Mouse (Mus musculus) spleen, embryonic (tissue): ENCODE data around the gene Elf4.

Experiments
- CTCF ChIA-PET: fragments of 350-600 bp; sonication (Branson Sonifier 250); formaldehyde crosslinking; loops from one replicate; lab custom pipeline; 2022; lab: Charles Lee

The Elf4 gene

GRCm38 (mm10) chrX:48462754-48463507 lies at the start of gene Elf4:
Elf4 (minus strand) TSS chrX:48463132.
- CTCF ChIA-PET: interaction anchor here (2.5 kb wide), 1 partner anchor 40 kb away, joined by 11 read pairs; no protein-coding TSS in a partner anchor

DNA sequence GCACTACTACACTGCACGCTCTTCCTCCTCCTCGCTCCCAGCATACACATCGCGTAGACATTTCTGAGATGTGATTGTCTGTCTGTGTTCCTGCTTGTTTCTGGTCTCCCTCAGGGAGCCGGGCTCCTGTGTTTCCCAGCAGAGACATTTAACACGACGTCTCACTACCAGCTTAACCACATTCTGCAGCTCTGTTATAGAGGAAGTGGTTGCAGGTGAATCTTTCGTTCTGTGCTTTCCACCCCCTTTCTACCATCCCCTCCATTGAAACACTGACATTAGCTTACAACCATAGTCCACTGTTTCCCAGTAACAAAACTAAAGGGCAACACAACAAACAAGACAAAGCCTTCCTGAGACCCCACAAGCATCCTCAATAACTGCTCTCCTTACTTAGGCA lies 30.8 kb upstream of the Elf4 start:
- CTCF ChIA-PET: no interaction called here

GRCm38 (mm10) chrX:48481687-48482086 lies 18.8 kb upstream of the Elf4 start:
- CTCF ChIA-PET: no interaction called here

GRCm38 (mm10) chrX:48481095-48481494 lies 18.2 kb upstream of the Elf4 start:
- CTCF ChIA-PET: interaction anchor here (0.5 kb wide), 1 partner anchor 262 kb away, joined by 3 read pairs; no protein-coding TSS in a partner anchor

- CTCF ChIA-PET: no interaction called here
Observed at GRCm38 (mm10) chrX:48467355-48467946, 4.5 kb upstream of the Elf4 start.

DNA sequence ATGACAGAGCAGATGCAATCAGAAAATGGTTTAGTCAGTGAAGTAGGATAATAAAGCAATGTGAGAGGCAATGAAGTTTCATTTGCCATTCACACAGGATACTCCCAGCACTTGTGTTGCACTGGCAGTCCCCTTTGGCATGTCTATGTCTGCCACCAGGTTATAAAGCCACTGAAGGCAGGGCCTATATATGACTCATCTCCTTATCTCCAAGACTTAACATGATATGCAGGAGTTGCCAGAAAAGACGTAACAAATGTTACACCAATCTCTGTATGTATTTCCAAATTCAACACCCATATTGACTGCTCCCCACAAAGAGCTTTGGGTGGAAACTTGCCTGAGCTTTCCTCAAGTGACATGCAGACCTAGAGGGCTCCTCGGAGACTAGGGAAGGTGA lies 3.2 kb upstream of the Elf4 start:
- CTCF ChIA-PET: no interaction called here

- CTCF ChIA-PET: interaction anchor here (0.7 to 0.9 kb wide), 2 partner anchors 38 to 59 kb away, joined by 3 to 9 read pairs; no protein-coding TSS in a partner anchor
Observed at GRCm38 (mm10) chrX:48464436-48464835, 1.5 kb upstream of the Elf4 start.

DNA sequence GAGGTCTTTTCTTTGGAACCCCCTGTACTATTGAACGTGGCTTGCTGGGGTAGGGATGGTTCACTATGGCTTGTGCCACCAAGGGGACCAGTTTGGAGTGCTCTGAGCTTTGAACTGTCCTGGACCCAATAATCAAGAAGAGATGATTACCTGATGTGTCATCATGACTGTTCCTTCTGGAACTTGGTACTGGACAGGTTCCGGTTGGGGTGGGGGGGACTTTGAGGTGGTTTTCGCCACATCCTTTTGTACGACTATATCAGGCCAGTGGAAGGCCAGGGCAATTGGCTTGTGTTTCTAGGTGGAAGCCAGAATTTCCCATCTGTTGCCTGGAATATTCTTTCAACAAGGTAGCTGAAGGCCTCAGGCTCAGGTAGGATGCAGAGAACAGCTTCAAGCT lies 704 bp upstream of the Elf4 start:
- CTCF ChIA-PET: interaction anchor here (0.9 to 2.5 kb wide), 2 partner anchors 37 to 40 kb away, joined by 3 to 11 read pairs; no protein-coding TSS in a partner anchor

- CTCF ChIA-PET: interaction anchor here (0.6 to 2.5 kb wide), 2 partner anchors 39 to 222 kb away, joined by 11 read pairs; no protein-coding TSS in a partner anchor
Observed at GRCm38 (mm10) chrX:48462297-48462696, 635 bp downstream of the Elf4 start.

- CTCF ChIA-PET: no interaction called here
Observed at GRCm38 (mm10) chrX:48461006-48461405, 1.9 kb downstream of the Elf4 start.

- CTCF ChIA-PET: no interaction called here
Observed at GRCm38 (mm10) chrX:48460496-48460895, 2.4 kb downstream of the Elf4 start.

GRCm38 (mm10) chrX:48456956-48457355 lies 6.0 kb downstream of the Elf4 start:
- CTCF ChIA-PET: interaction anchor here (0.8 kb wide), 1 partner anchor 28 kb away, joined by 10 read pairs; no protein-coding TSS in a partner anchor

GRCm38 (mm10) chrX:48455018-48455417 lies 7.9 kb downstream of the Elf4 start:
- CTCF ChIA-PET: interaction anchor here (1.6 kb wide), 1 partner anchor 31 kb away, joined by 5 read pairs; no protein-coding TSS in a partner anchor

DNA sequence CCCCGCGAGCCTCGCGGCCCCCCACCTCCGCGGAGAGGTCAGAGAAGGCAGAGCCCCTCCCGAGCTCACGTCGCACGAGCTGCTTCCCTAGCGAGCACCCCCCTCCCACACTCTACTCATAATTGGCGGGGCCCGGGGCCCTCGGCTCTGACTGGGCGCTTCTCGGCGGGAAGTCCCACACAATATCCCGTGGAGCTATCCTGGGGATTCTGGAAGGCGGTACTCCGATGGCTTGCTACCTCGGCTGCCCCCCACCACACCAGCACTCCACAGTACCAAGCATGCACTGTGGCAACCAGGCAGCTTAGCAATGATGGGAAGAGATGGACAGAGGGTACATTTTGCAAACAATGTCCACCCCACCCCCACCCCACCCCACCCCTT lies 8.4 kb downstream of the Elf4 start:
- CTCF ChIA-PET: interaction anchor here (0.6 to 1.6 kb wide), 2 partner anchors 31 to 184 kb away, joined by 3 to 5 read pairs; no protein-coding TSS in a partner anchor

DNA sequence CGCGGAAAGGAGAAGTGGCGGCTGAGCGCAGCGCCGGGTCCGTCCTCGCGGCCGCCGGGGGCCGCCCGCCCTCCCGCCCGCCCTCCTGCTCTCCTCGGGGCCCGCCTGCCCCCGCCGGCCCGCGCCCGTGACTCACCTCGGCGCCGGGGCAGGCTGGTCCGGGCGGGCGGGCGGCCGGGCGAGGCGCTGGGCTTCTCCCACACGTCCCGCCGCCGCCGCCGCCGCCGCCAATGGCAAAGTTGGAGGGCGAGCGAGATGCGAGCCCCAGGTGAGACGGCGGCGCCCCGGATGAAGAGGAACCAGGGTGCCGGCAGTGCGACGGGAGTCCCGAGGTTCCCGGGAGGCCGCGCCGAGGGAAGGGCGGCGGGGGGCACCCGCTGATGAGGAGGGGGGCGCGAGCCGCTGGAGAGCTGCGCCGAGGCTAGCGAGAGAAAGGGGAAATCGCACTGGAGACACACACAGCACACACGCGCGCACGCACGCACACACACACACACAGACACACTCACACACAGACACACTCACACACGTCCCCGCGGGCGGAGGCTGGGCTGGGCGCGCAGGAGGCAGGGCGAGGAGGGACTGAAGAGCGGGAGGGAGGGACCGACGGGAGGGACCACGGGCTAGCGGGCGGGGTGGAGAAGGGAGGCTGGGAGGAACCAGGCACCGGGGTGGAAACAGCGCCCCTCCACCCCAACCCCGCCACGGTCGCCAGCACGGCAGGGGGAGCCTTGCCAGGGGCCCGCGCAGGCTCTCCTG lies 9.0 kb downstream of the Elf4 start:
- CTCF ChIA-PET: interaction anchor here (0.6 to 1.4 kb wide), 2 partner anchors 21 to 183 kb away, joined by 3 read pairs; no protein-coding TSS in a partner anchor

GRCm38 (mm10) chrX:48452931-48453673 lies 9.8 kb downstream of the Elf4 start:
- CTCF ChIA-PET: interaction anchor here (0.6 to 1.4 kb wide), 4 partner anchors 17 to 277 kb away, joined by 3 read pairs; no protein-coding TSS in a partner anchor

- CTCF ChIA-PET: interaction anchor here (0.6 to 1.4 kb wide), 4 partner anchors 16 to 276 kb away, joined by 3 read pairs; no protein-coding TSS in a partner anchor
Observed at GRCm38 (mm10) chrX:48452231-48452890, 10.6 kb downstream of the Elf4 start.

DNA sequence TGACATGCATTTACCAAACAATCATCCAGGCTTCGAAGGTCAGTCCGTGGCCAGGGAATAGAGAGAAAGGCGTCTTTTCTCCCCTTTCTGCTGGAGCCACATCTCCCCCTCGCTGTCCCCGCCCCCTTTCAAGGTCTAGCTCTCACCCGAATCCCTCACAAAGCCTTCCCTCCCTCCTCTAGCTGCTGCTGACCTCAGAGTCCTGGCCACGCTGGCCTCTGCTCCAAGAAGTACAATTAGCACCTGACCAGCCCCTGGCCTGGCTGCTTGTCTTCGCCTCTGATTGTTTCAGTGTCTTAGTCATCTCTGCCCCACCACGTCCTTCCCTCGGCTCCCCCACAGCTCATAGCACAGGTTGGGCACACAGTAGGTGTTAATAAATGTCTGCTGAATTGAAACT lies 13.3 kb downstream of the Elf4 start:
- CTCF ChIA-PET: no interaction called here

DNA sequence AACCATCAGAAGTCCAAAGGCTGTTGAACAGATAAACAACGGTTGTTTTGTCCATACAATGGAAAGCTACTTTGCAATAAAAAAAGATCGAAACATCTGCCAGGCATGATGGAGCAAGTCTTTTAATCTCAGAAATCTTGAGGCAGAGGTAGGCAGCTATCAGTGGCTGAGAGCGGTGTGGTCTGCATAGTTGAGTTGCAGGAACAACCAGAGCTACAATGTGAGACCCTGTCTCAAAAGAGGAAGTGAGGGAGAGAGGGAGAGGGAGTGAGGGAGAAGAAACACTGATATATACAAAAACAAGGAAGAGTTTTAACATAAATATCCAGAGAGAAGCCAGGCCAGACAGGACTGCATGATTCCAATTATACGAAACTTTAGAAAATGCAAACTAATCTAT lies 18.3 kb downstream of the Elf4 start:
- CTCF ChIA-PET: no interaction called here

GRCm38 (mm10) chrX:48441954-48442353 lies 21.0 kb downstream of the Elf4 start:
- CTCF ChIA-PET: no interaction called here
